Mouse (Mus musculus): Measurements from ENCODE around the gene Catip. TPM values are rescaled to one million over a fixed set of nuclear protein-coding genes. Genes with fewer than 3 reads are reported as not detected.

Catip gene
- polyA plus RNA-seq, 1 experiment from 2014 or later = 1.7 TPM

- H3K4me1 ChIP-seq (replicated peaks; ENCODE audit: control insufficient read depth, insufficient read depth, low read length) = no peaks in the 10 kb centered on the region
- H3K36me3 ChIP-seq (replicated peaks; ENCODE audit: control insufficient read depth, insufficient read depth) = no peaks in the 10 kb centered on the region
- ATAC-seq (ENCODE audit: low FRiP score) = no peak
- no peak overlapping the region for H3K4me3 ChIP-seq (replicated peaks; ENCODE audit: low read length)
- WGBS = 61% methylated on average over 16 of the region's 16 CpGs
- no peak overlapping the region for H3K9ac ChIP-seq
- no peaks in the 10 kb centered on the region for H3K9me3 ChIP-seq (ENCODE audit: control insufficient read depth, low read length)
- no peak overlapping the region for H3K27ac ChIP-seq
- H3K4me2 ChIP-seq (replicated peaks) = no peak overlapping the region
- no peak for DNase-seq (ENCODE audit: low spot score)
- H3K27me3 ChIP-seq (ENCODE audit: control insufficient read depth, insufficient read depth, low read length) = no peaks in the 10 kb centered on the region
Observed at GRCm38 (mm10) chr1:74401015-74401702, 39.3 kb downstream of the Catip start.

DNA sequence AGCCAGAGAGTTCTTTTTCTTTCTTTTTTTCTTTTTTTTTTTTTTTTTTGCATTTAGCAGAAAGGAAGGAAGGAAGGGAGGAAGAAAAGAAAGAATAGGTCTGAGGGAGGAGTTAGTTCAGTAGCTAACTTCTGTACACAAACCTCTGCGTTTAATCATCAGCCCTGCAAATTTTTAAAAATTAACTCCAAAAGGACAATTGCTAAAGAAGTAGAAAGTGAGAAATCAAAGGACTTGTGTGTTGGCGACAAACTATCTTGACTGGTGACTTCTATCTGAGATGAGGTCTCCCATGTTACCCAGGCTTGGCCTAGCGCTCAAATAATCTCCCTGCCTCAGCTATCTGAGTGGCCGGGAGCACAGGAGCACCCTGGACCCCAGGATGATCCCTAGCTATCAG lies 42.3 kb downstream of the Catip start:
- Histone ChIP-seq H3K9me3 (ENCODE audit: control insufficient read depth, low read length) (no peaks in the 10 kb centered on the region), H3K36me3 (replicated peaks; ENCODE audit: control insufficient read depth, insufficient read depth) (no peaks in the 10 kb centered on the region), H3K4me2 (replicated peaks) (no peak overlapping the region), H3K27me3 (ENCODE audit: control insufficient read depth, insufficient read depth, low read length) (no peaks in the 10 kb centered on the region), H3K4me1 (replicated peaks; ENCODE audit: control insufficient read depth, insufficient read depth, low read length) (no peaks in the 10 kb centered on the region), H3K9ac (no peak overlapping the region), H3K27ac (no peak overlapping the region), H3K4me3 (replicated peaks; ENCODE audit: low read length) (no peak overlapping the region)
- WGBS = 93% methylated on average over 4 of the region's 4 CpGs
- DNase-seq (ENCODE audit: low spot score) (no peak), ATAC-seq (ENCODE audit: low FRiP score) (no peak)

DNA sequence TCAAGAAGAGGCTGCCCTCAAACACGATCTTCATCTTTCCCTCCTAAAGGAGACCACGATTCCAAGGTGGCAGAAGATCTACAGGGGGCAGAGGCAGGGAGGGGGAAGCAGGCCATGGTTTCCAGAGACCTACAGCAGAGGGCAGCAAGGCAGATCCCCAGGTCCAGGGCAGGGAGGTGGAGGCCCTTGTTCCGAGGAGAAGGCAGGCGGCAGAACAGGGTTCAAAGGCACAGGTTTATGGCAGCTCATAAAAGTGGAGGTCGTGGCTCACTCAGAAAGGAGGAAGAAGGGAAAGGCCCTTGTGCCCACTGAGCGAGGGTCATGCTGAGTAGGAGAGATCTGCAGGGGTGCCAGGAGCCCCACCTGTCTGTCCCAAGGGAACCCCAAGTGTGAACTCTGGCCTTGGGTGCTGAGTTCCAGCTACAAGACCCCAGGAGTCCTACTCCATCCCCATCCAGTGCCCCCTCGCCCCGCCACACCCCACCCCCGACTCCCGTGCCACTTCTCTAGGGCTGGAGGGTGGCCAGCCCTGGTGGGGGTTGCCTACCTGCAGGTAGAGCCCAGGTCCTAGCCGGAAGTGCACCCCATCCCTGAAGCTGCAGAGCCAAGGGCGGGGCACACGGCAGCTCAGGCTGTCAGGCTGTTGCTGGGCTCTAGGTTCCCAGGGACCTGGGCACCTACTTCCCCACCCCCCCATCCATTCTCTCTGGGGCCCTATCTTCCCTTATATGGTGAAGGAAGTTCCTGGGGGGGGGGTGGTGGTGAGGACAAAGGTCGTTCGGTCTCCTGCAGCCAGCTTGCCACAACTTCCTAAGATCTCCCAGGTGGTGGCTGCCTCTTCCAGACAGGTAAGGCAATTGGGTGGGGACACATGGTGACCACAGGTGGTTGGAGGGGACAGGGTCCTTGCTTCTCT lies 46.9 kb downstream of the Catip start, which contains the start of gene Vil1:
TSS of gene Vil1 (plus strand) at position 788 of the 916 bp plus-strand sequence.
- no peak within 1 kb of the TSS for H3K4me2 ChIP-seq (replicated peaks)
- no peaks in the 10 kb centered on the region for H3K36me3 ChIP-seq (replicated peaks; ENCODE audit: control insufficient read depth, insufficient read depth)
- WGBS = 65% methylated on average over 15 of the region's 15 CpGs
- H3K9ac ChIP-seq = no peak within 1 kb of the TSS
- no peak for ATAC-seq (ENCODE audit: low FRiP score)
- no peaks in the 10 kb centered on the region for H3K4me1 ChIP-seq (replicated peaks; ENCODE audit: control insufficient read depth, insufficient read depth, low read length)
- no peak within 1 kb of the TSS for H3K27ac ChIP-seq
- no peaks in the 10 kb centered on the region for H3K27me3 ChIP-seq (ENCODE audit: control insufficient read depth, insufficient read depth, low read length)
- no peaks in the 10 kb centered on the region for H3K9me3 ChIP-seq (ENCODE audit: control insufficient read depth, low read length)
- no peak for DNase-seq (ENCODE audit: low spot score)
- H3K4me3 ChIP-seq (replicated peaks; ENCODE audit: low read length) = no peak within 1 kb of the TSS

- DNase-seq (ENCODE audit: low spot score) = no peak
- ATAC-seq (ENCODE audit: low FRiP score) = no peak
- no peak overlapping the region for H3K4me2 ChIP-seq (replicated peaks)
- no peaks in the 10 kb centered on the region for H3K4me1 ChIP-seq (replicated peaks; ENCODE audit: control insufficient read depth, insufficient read depth, low read length)
- H3K36me3 ChIP-seq (replicated peaks; ENCODE audit: control insufficient read depth, insufficient read depth) = no peaks in the 10 kb centered on the region
- H3K9me3 ChIP-seq (ENCODE audit: control insufficient read depth, low read length) = no peaks in the 10 kb centered on the region
- 63% methylated on average over 2 of the region's 2 CpGs for WGBS
- no peak overlapping the region for H3K27ac ChIP-seq
- no peak overlapping the region for H3K9ac ChIP-seq
- H3K27me3 ChIP-seq (ENCODE audit: control insufficient read depth, insufficient read depth, low read length) = no peaks in the 10 kb centered on the region
- H3K4me3 ChIP-seq (replicated peaks; ENCODE audit: low read length) = no peak overlapping the region
Observed at GRCm38 (mm10) chr1:74411753-74412325, 49.9 kb downstream of the Catip start.

GRCm38 (mm10) chr1:74412711-74413110 lies 50.8 kb downstream of the Catip start:
- no peaks in the 10 kb centered on the region for H3K4me1 ChIP-seq (replicated peaks; ENCODE audit: control insufficient read depth, insufficient read depth, low read length)
- H3K4me3 ChIP-seq (replicated peaks; ENCODE audit: low read length) = no peak overlapping the region
- no peak overlapping the region for H3K9ac ChIP-seq
- H3K27me3 ChIP-seq (ENCODE audit: control insufficient read depth, insufficient read depth, low read length) = no peaks in the 10 kb centered on the region
- no peaks in the 10 kb centered on the region for H3K36me3 ChIP-seq (replicated peaks; ENCODE audit: control insufficient read depth, insufficient read depth)
- no peak for ATAC-seq (ENCODE audit: low FRiP score)
- WGBS = 81% methylated on average over 8 of the region's 8 CpGs
- no peak for DNase-seq (ENCODE audit: low spot score)
- no peak overlapping the region for H3K27ac ChIP-seq
- H3K9me3 ChIP-seq (ENCODE audit: control insufficient read depth, low read length) = no peaks in the 10 kb centered on the region
- no peak overlapping the region for H3K4me2 ChIP-seq (replicated peaks)

GRCm38 (mm10) chr1:74415143-74415542 lies 53.2 kb downstream of the Catip start:
- Histone ChIP-seq H3K4me2 (replicated peaks) (no peak overlapping the region), H3K9ac (no peak overlapping the region), H3K36me3 (replicated peaks; ENCODE audit: control insufficient read depth, insufficient read depth) (no peaks in the 10 kb centered on the region), H3K9me3 (ENCODE audit: control insufficient read depth, low read length) (no peaks in the 10 kb centered on the region), H3K4me3 (replicated peaks; ENCODE audit: low read length) (no peak overlapping the region), H3K27ac (no peak overlapping the region), H3K27me3 (ENCODE audit: control insufficient read depth, insufficient read depth, low read length) (no peaks in the 10 kb centered on the region), H3K4me1 (replicated peaks; ENCODE audit: control insufficient read depth, insufficient read depth, low read length) (no peaks in the 10 kb centered on the region)
- no peak for DNase-seq (ENCODE audit: low spot score)
- ATAC-seq (ENCODE audit: low FRiP score) = no peak
- 40% methylated on average over 4 of the region's 4 CpGs for WGBS

MicroRNAs within 50 kb of the gene (microRNA counts, 519-probe panel; counts per million panel counts)
- 4,404 counts per million, percentile 39 among the panel's probes with 10 or more counts for microRNA mmu-miR-26b

Small RNA genes within 50 kb of the gene (microRNA-seq; reads per million reads assigned to microRNA genes)
- gene Mir26b = 11,570 reads per million, percentile 97 among the genes with 10 or more reads in this experiment

Other genes with a start within 250 kb of the Catip start
- gene Tns1, start 237.7 kb upstream of the Catip start, polyA plus RNA-seq (2014; fragmentation: Nextera tagmentation; extraction: Ambion mirVana) = 15.1 and 15.5 TPM in 2 replicates
- gene Rufy4, start 236.6 kb upstream of the Catip start, polyA plus RNA-seq (2014; fragmentation: Nextera tagmentation; extraction: Ambion mirVana) = 0.26 and 0.43 TPM in 2 replicates
- 0.11 TPM in 1 of 2 replicates, not detected in the other for gene Cxcr2, start 208.1 kb upstream of the Catip start, polyA plus RNA-seq (2014; fragmentation: Nextera tagmentation; extraction: Ambion mirVana)
- gene Cxcr1, start 167.5 kb upstream of the Catip start, polyA plus RNA-seq (2014; fragmentation: Nextera tagmentation; extraction: Ambion mirVana) = not detected in 2 replicates
- gene Arpc2, start 126.0 kb upstream of the Catip start, polyA plus RNA-seq (2014; fragmentation: Nextera tagmentation; extraction: Ambion mirVana) = 324 and 329 TPM in 2 replicates
- gene Gpbar1, start 83.6 kb upstream of the Catip start, polyA plus RNA-seq (2014; fragmentation: Nextera tagmentation; extraction: Ambion mirVana) = 0.19 TPM in 1 of 2 replicates, not detected in the other
- gene Aamp, start 77.4 kb upstream of the Catip start, polyA plus RNA-seq (2014; fragmentation: Nextera tagmentation; extraction: Ambion mirVana) = 188 and 201 TPM in 2 replicates
- 146 and 149 TPM in 2 replicates for gene Pnkd, start 77.2 kb upstream of the Catip start, polyA plus RNA-seq (2014; fragmentation: Nextera tagmentation; extraction: Ambion mirVana)
- 8.0 TPM in 2 replicates for gene Tmbim1, start 56.5 kb upstream of the Catip start, polyA plus RNA-seq (2014; fragmentation: Nextera tagmentation; extraction: Ambion mirVana)
- 2.7 and 2.9 TPM in 2 replicates for gene Slc11a1, start 13.1 kb downstream of the Catip start, polyA plus RNA-seq (2014; fragmentation: Nextera tagmentation; extraction: Ambion mirVana)
- 20.3 and 20.8 TPM in 2 replicates for gene Ctdsp1, start 29.4 kb downstream of the Catip start, polyA plus RNA-seq (2014; fragmentation: Nextera tagmentation; extraction: Ambion mirVana)
- 0.16 and 0.34 TPM in 2 replicates for gene Vil1, start 47.3 kb downstream of the Catip start, polyA plus RNA-seq (2014; fragmentation: Nextera tagmentation; extraction: Ambion mirVana)
- gene Cnot9, start 143.9 kb downstream of the Catip start, polyA plus RNA-seq (2014; fragmentation: Nextera tagmentation; extraction: Ambion mirVana) = 48.3 and 51.4 TPM in 2 replicates
- gene Plcd4, start 180.8 kb downstream of the Catip start, polyA plus RNA-seq (2014; fragmentation: Nextera tagmentation; extraction: Ambion mirVana) = 4.9 and 5.6 TPM in 2 replicates
- gene Usp37, start 182.2 kb downstream of the Catip start, polyA plus RNA-seq (2014; fragmentation: Nextera tagmentation; extraction: Ambion mirVana) = 26.5 and 26.8 TPM in 2 replicates
- 8.4 and 10.2 TPM in 2 replicates for gene Zfp142, start 226.1 kb downstream of the Catip start, polyA plus RNA-seq (2014; fragmentation: Nextera tagmentation; extraction: Ambion mirVana)
- 23.1 and 23.3 TPM in 2 replicates for gene Bcs1l, start 226.2 kb downstream of the Catip start, polyA plus RNA-seq (2014; fragmentation: Nextera tagmentation; extraction: Ambion mirVana)
- gene Rnf25, start 239.3 kb downstream of the Catip start, polyA plus RNA-seq (2014; fragmentation: Nextera tagmentation; extraction: Ambion mirVana) = 10.4 and 11.7 TPM in 2 replicates
- gene Stk36, start 239.3 kb downstream of the Catip start, polyA plus RNA-seq (2014; fragmentation: Nextera tagmentation; extraction: Ambion mirVana) = 18.3 and 18.8 TPM in 2 replicates